Mouse (Mus musculus) WW6 (cell line): Measurements from ENCODE around the gene Nfkb2.

Experiments used
- DNase-seq: peaks from one replicate; pipeline ENCODE4 v3.0.0-alpha.2; 2013; ENCODE audit warnings: low read depth, low spot score

Gene Nfkb2

GRCm38 (mm10) chr19:46304216-46304841 lies at the start of gene Nfkb2:
Nfkb2 (plus strand) TSS chr19:46304320.
- peak; percentile 83 for DNase-seq

- DNase-seq: no peak
Measured at GRCm38 (mm10) chr19:46264762-46265161, 39.4 kb upstream of the Nfkb2 start.

- no peak for DNase-seq
Measured at GRCm38 (mm10) chr19:46275307-46275706, 28.8 kb upstream of the Nfkb2 start.

- no peak for DNase-seq
Measured at GRCm38 (mm10) chr19:46282081-46282849, 21.9 kb upstream of the Nfkb2 start.

GRCm38 (mm10) chr19:46284686-46285085 lies 19.4 kb upstream of the Nfkb2 start:
- DNase-seq: no peak

- no peak for DNase-seq
Measured at GRCm38 (mm10) chr19:46285631-46286030, 18.5 kb upstream of the Nfkb2 start.

- DNase-seq: no peak
Measured at GRCm38 (mm10) chr19:46286047-46286446, 18.1 kb upstream of the Nfkb2 start.

- DNase-seq: no peak
Measured at GRCm38 (mm10) chr19:46286926-46287325, 17.2 kb upstream of the Nfkb2 start.

- no peak for DNase-seq
Measured at GRCm38 (mm10) chr19:46287566-46287965, 16.6 kb upstream of the Nfkb2 start.

- DNase-seq: no peak
Measured at GRCm38 (mm10) chr19:46290535-46291105, 13.5 kb upstream of the Nfkb2 start.

GRCm38 (mm10) chr19:46296938-46297337 lies 7.2 kb upstream of the Nfkb2 start:
- no peak for DNase-seq

- no peak for DNase-seq
Measured at GRCm38 (mm10) chr19:46300294-46301045, 3.6 kb upstream of the Nfkb2 start.

- DNase-seq: no peak
Measured at GRCm38 (mm10) chr19:46302551-46302950, 1.6 kb upstream of the Nfkb2 start.

GRCm38 (mm10) chr19:46303251-46304215 lies 587 bp upstream of the Nfkb2 start:
- DNase-seq: no peak

GRCm38 (mm10) chr19:46304908-46305333 lies 801 bp downstream of the Nfkb2 start:
- no peak for DNase-seq

GRCm38 (mm10) chr19:46305432-46306267 lies 1.5 kb downstream of the Nfkb2 start:
- DNase-seq: no peak

GRCm38 (mm10) chr19:46306268-46306610 lies 2.1 kb downstream of the Nfkb2 start:
- DNase-seq: no peak

GRCm38 (mm10) chr19:46306751-46307289 lies 2.7 kb downstream of the Nfkb2 start:
- no peak for DNase-seq

GRCm38 (mm10) chr19:46307781-46308180 lies 3.7 kb downstream of the Nfkb2 start:
- DNase-seq: no peak

GRCm38 (mm10) chr19:46308303-46308702 lies 4.2 kb downstream of the Nfkb2 start:
- no peak for DNase-seq
